Mouse (Mus musculus): ENCODE data around the gene Meis1. TPM values are rescaled to one million over a fixed set of nuclear protein-coding genes. Genes with fewer than 3 reads are reported as not detected.

Gene Meis1
- polyA plus RNA-seq, 1 experiment from 2014 or later, result 69.8 TPM

DNA sequence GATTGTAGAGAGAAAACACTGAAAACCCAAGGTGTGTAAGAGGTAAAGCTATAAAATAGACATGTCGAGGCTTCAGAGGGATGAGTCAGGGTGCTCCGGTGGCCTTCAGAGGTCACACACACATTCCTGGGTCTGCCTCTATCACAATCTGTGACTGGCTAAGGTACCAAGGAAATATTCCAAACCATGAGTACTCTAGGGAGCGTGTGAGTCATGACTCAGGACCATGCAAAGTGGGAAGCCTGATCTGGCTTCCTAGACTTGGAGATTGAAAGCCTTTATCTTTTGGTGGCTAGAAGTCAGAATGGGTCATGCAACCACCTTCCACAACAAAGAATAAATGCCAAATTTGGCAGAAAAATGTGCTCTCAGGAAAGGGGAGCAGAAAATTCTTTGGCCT is 98.1 kb downstream of the Meis1 start:
- 93% methylated on average over 3 of the region's 3 CpGs for WGBS
- Histone ChIP-seq H3K27me3 (ENCODE audit: control insufficient read depth, insufficient read depth, low read length) (0 out of 2 replicates have a peak, but pooled peaks cover under 1% of the 10 kb centered on the region), H3K27ac (replicated peaks; ENCODE audit: low read depth, low read length) (no peak overlapping the region), H3K4me1 (ENCODE audit: control insufficient read depth, insufficient read depth, low read length) (peaks cover 10% of the 10 kb centered on the region; the same call in 1 of the 2 replicates), H3K9ac (ENCODE audit: low read length) (no peak overlapping the region), H3K4me2 (ENCODE audit: low read depth, severe bottlenecking) (no peak overlapping the region), H3K9me3 (ENCODE audit: control insufficient read depth, low read length) (no peaks in the 10 kb centered on the region), H3K36me3 (ENCODE audit: control insufficient read depth, insufficient read depth, low read length) (no peaks in the 10 kb centered on the region), H3K4me3 (ENCODE audit: low read depth, low read length) (no peak overlapping the region)
- no peak for DNase-seq (ENCODE audit: low spot score)
- ATAC-seq (ENCODE audit: insufficient number of reproducible peaks, low FRiP score, low TSS enrichment, low read depth), result no peak

DNA sequence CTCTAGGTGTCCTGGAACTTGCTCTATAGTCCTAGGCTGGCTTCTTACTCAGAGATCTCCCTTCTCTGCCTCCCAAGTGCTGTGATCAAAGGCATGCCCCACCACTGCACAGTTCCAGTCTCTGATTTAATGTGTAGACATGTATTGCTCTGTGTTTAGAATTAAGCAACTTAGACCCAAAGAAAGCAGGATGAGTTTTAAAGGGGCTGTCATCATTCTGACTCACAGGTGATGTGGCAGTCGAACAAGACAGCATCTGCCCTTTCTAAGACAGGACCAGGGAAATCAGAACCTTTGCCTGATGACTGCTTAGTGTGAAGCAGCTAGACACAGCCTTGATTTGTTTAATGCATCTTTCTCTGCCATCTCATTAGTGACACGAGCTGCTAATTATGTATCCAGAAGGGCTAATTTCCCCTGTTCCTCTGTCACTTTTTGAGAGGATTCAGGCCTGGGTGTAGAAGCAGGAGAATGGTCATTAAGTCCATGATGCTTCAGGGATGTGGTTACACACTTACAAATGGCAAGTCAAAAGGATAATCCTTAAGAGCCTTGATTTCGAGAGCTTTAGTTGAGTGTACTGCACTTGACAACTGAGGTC is 99.5 kb downstream of the Meis1 start:
- ATAC-seq (ENCODE audit: insufficient number of reproducible peaks, low FRiP score, low TSS enrichment, low read depth), result no peak
- WGBS, result 41% methylated on average over 3 of the region's 3 CpGs
- no peak overlapping the region for H3K4me2 ChIP-seq (ENCODE audit: low read depth, severe bottlenecking)
- H3K36me3 ChIP-seq (ENCODE audit: control insufficient read depth, insufficient read depth, low read length), result no peaks in the 10 kb centered on the region
- no peaks in the 10 kb centered on the region for H3K9me3 ChIP-seq (ENCODE audit: control insufficient read depth, low read length)
- peaks cover 10% of the 10 kb centered on the region; the same call in 1 of the 2 replicates for H3K4me1 ChIP-seq (ENCODE audit: control insufficient read depth, insufficient read depth, low read length)
- no peak overlapping the region for H3K9ac ChIP-seq (ENCODE audit: low read length)
- no peak for DNase-seq (ENCODE audit: low spot score)
- no peak overlapping the region for H3K4me3 ChIP-seq (ENCODE audit: low read depth, low read length)
- H3K27me3 ChIP-seq (ENCODE audit: control insufficient read depth, insufficient read depth, low read length), result 0 out of 2 replicates have a peak, but pooled peaks cover 5% of the 10 kb centered on the region
- H3K27ac ChIP-seq (replicated peaks; ENCODE audit: low read depth, low read length), result no peak overlapping the region

DNA sequence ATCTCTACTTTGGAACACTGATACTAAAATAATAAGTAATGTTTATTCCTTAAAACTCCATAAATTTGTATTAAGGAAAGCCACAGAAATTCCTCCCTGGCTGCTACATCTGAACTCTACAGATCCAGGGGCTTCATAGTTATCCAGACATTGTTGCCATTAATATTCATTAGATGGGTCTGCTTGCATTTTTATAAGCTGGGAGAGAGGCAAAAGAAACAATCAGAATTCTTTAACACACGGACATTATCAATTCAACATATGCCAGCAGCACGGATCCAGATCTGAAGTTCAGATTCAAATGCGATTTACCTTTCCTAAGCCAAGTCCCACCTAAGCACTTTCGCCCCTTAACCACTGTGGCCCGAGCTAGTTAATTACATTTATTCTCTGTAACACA is 100.9 kb downstream of the Meis1 start:
- ATAC-seq (ENCODE audit: insufficient number of reproducible peaks, low FRiP score, low TSS enrichment, low read depth) (no peak), DNase-seq (ENCODE audit: low spot score) (no peak)
- WGBS, result 76% methylated on average over 5 of the region's 5 CpGs
- Histone ChIP-seq H3K9me3 (ENCODE audit: control insufficient read depth, low read length) (no peaks in the 10 kb centered on the region), H3K27ac (replicated peaks; ENCODE audit: low read depth, low read length) (no peak overlapping the region), H3K36me3 (ENCODE audit: control insufficient read depth, insufficient read depth, low read length) (no peaks in the 10 kb centered on the region), H3K4me2 (ENCODE audit: low read depth, severe bottlenecking) (no peak overlapping the region), H3K27me3 (ENCODE audit: control insufficient read depth, insufficient read depth, low read length) (0 out of 2 replicates have a peak, but pooled peaks cover 9% of the 10 kb centered on the region), H3K9ac (ENCODE audit: low read length) (no peak overlapping the region), H3K4me3 (ENCODE audit: low read depth, low read length) (no peak overlapping the region), H3K4me1 (ENCODE audit: control insufficient read depth, insufficient read depth, low read length) (peaks cover 10% of the 10 kb centered on the region; the same call in 1 of the 2 replicates)

DNA sequence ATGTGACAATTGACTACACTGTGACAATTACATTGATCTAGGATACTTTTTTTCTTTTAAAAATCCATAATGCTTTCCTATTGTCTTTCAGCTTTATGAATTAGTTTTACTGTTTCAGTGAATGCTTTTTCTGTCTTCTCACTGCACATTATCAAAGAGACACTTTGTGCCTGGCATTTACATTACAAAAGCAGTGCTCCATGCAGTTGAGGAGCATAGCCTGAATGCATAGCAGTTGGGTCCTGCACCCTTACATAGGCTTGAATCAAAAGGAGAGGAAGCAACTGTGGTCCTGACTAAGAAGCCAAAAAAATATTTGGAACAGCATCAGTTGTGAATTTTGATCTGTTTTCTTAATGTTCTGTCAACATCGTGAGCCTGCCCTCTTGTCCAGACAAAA is 105.5 kb downstream of the Meis1 start:
- peaks cover 21% of the 10 kb centered on the region for H3K27me3 ChIP-seq (ENCODE audit: control insufficient read depth, insufficient read depth, low read length)
- no peak overlapping the region for H3K4me3 ChIP-seq (ENCODE audit: low read depth, low read length)
- 89% methylated on average over 1 of the region's 1 CpGs for WGBS
- H3K36me3 ChIP-seq (ENCODE audit: control insufficient read depth, insufficient read depth, low read length), result no peaks in the 10 kb centered on the region
- ATAC-seq (ENCODE audit: insufficient number of reproducible peaks, low FRiP score, low TSS enrichment, low read depth), result no peak
- no peak overlapping the region for H3K4me2 ChIP-seq (ENCODE audit: low read depth, severe bottlenecking)
- H3K4me1 ChIP-seq (ENCODE audit: control insufficient read depth, insufficient read depth, low read length), result peaks cover 10% of the 10 kb centered on the region; the same call in 1 of the 2 replicates
- DNase-seq (ENCODE audit: low spot score), result no peak
- H3K9ac ChIP-seq (ENCODE audit: low read length), result no peak overlapping the region
- H3K27ac ChIP-seq (replicated peaks; ENCODE audit: low read depth, low read length), result no peak overlapping the region
- H3K9me3 ChIP-seq (ENCODE audit: control insufficient read depth, low read length), result no peaks in the 10 kb centered on the region

DNA sequence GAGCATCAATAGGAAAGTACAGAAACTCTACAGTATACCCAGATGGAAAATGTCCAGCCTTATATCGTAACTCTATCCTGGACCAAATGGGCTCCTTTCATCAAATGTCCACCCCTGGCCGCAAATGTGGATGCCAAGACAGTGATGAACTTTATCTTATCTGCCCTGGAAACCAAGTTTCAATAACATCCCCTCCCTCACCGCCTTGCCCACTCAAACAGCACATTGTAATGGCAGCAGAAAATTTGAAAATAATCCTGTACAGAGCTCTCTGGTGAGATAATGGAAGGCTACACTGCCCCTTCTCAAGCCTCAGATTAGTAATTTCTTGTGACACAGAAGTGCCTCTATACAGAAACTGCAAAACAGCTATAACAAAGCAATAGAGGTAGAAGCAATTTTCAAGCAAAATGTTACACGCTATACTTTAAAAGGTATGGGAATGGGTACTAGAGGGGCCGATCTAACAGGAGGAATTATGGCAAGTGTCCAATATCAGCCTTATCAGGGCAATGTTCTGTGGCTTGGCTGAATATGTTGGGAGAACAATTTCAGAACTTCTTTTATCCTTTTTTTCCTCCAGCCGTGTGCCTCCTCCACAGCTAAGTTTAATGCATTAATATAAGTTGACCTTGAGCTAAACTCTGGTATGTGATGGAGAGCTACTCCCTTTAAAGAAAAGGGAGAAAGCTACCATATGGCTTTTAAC is 106.3 kb downstream of the Meis1 start:
- H3K27ac ChIP-seq (replicated peaks; ENCODE audit: low read depth, low read length), result no peak overlapping the region
- no peaks in the 10 kb centered on the region for H3K9me3 ChIP-seq (ENCODE audit: control insufficient read depth, low read length)
- no peak overlapping the region for H3K4me3 ChIP-seq (ENCODE audit: low read depth, low read length)
- H3K36me3 ChIP-seq (ENCODE audit: control insufficient read depth, insufficient read depth, low read length), result no peaks in the 10 kb centered on the region
- H3K4me1 ChIP-seq (ENCODE audit: control insufficient read depth, insufficient read depth, low read length), result peaks cover 10% of the 10 kb centered on the region; the same call in 1 of the 2 replicates
- no peak for DNase-seq (ENCODE audit: low spot score)
- H3K9ac ChIP-seq (ENCODE audit: low read length), result no peak overlapping the region
- no peak overlapping the region for H3K4me2 ChIP-seq (ENCODE audit: low read depth, severe bottlenecking)
- 86% methylated on average over 6 of the region's 6 CpGs for whole genome bisulfite sequencing
- H3K27me3 ChIP-seq (ENCODE audit: control insufficient read depth, insufficient read depth, low read length), result peaks cover 21% of the 10 kb centered on the region
- no peak for ATAC-seq (ENCODE audit: insufficient number of reproducible peaks, low FRiP score, low TSS enrichment, low read depth)

DNA sequence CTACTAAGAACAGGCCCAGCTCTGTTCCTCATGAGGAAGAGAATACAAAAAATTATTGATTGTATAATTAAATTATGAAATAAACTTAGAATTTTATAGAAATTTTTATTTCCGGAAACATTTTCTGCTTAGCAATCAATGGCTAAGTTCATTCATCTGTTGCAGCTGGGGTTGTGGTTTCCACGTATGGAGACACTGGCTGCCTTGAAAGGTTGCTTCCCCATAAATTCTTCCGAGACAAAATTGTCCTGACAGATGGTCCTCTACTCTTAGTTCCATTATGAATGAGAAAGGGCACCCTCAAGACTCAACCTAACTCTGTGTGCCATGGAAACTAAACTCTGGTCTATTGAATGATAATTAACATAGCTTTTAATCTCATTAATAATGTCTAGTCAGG is 111.9 kb downstream of the Meis1 start:
- ATAC-seq (ENCODE audit: insufficient number of reproducible peaks, low FRiP score, low TSS enrichment, low read depth), result no peak
- H3K9me3 ChIP-seq (ENCODE audit: control insufficient read depth, low read length), result no peaks in the 10 kb centered on the region
- no peak overlapping the region for H3K4me3 ChIP-seq (ENCODE audit: low read depth, low read length)
- no peak for DNase-seq (ENCODE audit: low spot score)
- no peaks in the 10 kb centered on the region for H3K36me3 ChIP-seq (ENCODE audit: control insufficient read depth, insufficient read depth, low read length)
- H3K4me2 ChIP-seq (ENCODE audit: low read depth, severe bottlenecking), result no peak overlapping the region
- H3K27me3 ChIP-seq (ENCODE audit: control insufficient read depth, insufficient read depth, low read length), result peaks cover 8% of the 10 kb centered on the region
- 83% methylated on average over 3 of the region's 3 CpGs for WGBS
- no peak overlapping the region for H3K27ac ChIP-seq (replicated peaks; ENCODE audit: low read depth, low read length)
- H3K4me1 ChIP-seq (ENCODE audit: control insufficient read depth, insufficient read depth, low read length), result no peaks in the 10 kb centered on the region
- H3K9ac ChIP-seq (ENCODE audit: low read length), result no peak overlapping the region

DNA sequence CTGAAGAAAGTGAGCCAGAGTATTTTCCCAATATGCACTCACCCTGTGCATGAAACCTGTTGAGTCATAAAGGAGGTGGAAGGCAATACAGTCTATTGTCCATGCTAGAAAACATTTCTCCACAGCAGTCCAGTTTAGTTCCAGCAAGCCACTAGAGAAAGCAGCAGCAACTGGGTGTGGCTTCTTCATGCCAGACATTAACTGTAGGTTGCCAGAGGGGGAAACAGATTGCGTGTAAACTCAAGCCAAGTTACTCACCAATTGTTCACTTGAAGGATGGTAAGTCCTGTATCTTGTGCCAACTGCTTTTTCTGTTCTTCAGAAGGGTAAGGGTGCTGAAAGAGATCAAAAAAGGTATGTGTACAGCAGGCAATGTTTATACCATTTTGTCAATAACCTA is 113.4 kb downstream of the Meis1 start:
- WGBS, result 87% methylated on average over 1 of the region's 1 CpGs
- DNase-seq (ENCODE audit: low spot score) (no peak), ATAC-seq (ENCODE audit: insufficient number of reproducible peaks, low FRiP score, low TSS enrichment, low read depth) (no peak)
- no peaks in the 10 kb centered on the region for H3K4me1 ChIP-seq (ENCODE audit: control insufficient read depth, insufficient read depth, low read length)
- no peak overlapping the region for H3K4me2 ChIP-seq (ENCODE audit: low read depth, severe bottlenecking)
- H3K4me3 ChIP-seq (ENCODE audit: low read depth, low read length), result no peak overlapping the region
- no peaks in the 10 kb centered on the region for H3K9me3 ChIP-seq (ENCODE audit: control insufficient read depth, low read length)
- H3K27ac ChIP-seq (replicated peaks; ENCODE audit: low read depth, low read length), result no peak overlapping the region
- no peaks in the 10 kb centered on the region for H3K27me3 ChIP-seq (ENCODE audit: control insufficient read depth, insufficient read depth, low read length)
- no peaks in the 10 kb centered on the region for H3K36me3 ChIP-seq (ENCODE audit: control insufficient read depth, insufficient read depth, low read length)
- H3K9ac ChIP-seq (ENCODE audit: low read length), result no peak overlapping the region

DNA sequence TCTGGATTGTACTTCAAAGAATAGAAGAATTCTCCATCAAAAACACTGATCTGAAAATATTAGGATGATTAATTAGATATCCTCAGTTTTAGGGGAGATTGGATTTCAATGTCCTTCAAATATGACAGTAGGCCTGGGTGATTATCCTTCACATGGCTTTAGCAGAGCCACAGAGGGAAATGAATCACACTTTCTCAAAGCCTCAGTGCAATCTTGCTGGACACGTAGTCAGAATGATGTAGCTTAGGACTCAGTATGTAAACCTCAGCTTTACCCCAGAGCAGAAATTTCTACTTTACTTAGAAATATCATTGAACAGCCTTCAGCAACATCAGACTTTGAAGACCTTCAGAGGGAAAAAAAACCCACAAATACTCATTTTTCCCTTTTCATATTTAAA is 113.9 kb downstream of the Meis1 start:
- WGBS, result 97% methylated on average over 1 of the region's 1 CpGs
- ATAC-seq (ENCODE audit: insufficient number of reproducible peaks, low FRiP score, low TSS enrichment, low read depth), result no peak

More for the DNA sequence above, 113.9 kb downstream of the Meis1 start:
- H3K4me3 ChIP-seq (ENCODE audit: low read depth, low read length), result no peak overlapping the region
- no peak for DNase-seq (ENCODE audit: low spot score)
- no peaks in the 10 kb centered on the region for H3K4me1 ChIP-seq (ENCODE audit: control insufficient read depth, insufficient read depth, low read length)
- no peak overlapping the region for H3K9ac ChIP-seq (ENCODE audit: low read length)
- no peaks in the 10 kb centered on the region for H3K36me3 ChIP-seq (ENCODE audit: control insufficient read depth, insufficient read depth, low read length)
- H3K9me3 ChIP-seq (ENCODE audit: control insufficient read depth, low read length), result no peaks in the 10 kb centered on the region
- no peaks in the 10 kb centered on the region for H3K27me3 ChIP-seq (ENCODE audit: control insufficient read depth, insufficient read depth, low read length)
- no peak overlapping the region for H3K4me2 ChIP-seq (ENCODE audit: low read depth, severe bottlenecking)
- H3K27ac ChIP-seq (replicated peaks; ENCODE audit: low read depth, low read length), result no peak overlapping the region
